Mouse (Mus musculus) hematopoietic stem cell, adult 5-6 weeks (primary cell): ENCODE measurements at regions not wholly inside any gene's neighbourhood (a gene's known extent, or its start where the extent isn't known, plus 50 kb on each side); places are given as distances from the start of the nearest gene placed in this dataset.

Experiments used
- ATAC-seq, 2 experiments: fragments of 125-278 bp in 1 of 2; replicated peaks in 1 of 2; 2 replicates each; pipeline ENCODE4 v1.8.0; 2016 to 2017; ENCODE audit warnings: inconsistent platforms in 2 of 2, mild to moderate bottlenecking in 2 of 2, moderate number of reproducible peaks in 2 of 2, low read depth in 1 of 2, moderate TSS enrichment in 1 of 2; ENCODE audit not compliant: low FRiP score in 2 of 2, poor library complexity in 2 of 2, severe bottlenecking in 2 of 2, insufficient read depth in 1 of 2, low TSS enrichment in 1 of 2

DNA sequence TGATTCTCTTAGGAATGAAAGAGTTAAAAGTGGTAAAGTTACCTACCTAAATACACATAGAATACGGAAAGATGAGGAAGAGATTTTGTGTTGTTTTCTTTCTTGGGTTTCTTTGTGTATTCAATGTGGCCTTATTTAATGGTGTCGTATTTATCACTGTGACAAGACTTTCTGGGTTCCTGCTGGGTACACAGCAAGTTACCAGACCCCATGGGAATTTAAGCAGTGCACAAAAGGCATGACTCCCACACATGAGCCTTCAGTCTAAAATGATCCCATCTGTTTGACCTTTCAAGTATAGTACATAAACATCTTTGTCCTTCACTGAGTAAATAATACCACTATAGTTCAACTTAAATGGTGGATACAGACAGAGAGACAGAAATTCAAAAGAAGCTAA, 349.0 kb upstream of the Cited2 start:
- ATAC-seq = no peak

DNA sequence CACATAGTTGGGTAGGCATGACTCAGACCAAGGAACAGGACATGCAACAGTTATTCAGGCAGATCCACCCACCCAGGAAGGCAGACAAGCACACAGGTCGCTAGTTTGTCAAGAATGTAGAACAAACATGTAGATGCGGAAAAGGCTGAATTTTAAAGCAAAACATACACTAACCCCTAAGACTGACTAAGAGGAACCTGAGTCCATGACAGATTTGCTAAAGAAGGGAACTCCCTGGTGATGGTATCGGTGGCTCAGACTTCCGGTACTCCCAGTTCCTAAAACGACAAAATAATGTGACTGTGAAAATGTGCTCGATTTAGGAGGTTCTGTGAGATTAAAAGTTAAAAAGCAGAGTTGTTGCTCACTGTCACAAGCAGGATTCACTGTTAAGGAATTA, 340.0 kb upstream of the Cited2 start:
- ATAC-seq = no peak

DNA sequence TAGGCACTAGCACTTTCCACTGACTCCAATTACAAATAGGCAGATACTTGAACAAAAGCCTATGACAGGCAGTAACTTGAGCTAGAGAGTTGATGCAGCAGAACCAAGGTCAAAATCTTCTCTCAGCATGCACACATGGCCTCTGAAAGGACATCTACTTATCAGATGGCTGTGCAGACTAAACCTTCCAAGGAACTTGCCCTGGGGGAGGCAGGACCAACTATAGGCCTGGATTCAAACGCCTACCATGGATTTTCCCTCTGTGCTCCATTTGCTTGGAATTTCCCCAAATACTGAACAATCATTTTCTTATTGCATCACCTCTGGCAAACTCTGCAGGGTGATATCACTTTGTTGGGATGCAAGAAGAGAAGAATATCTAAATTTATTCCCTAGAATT, 337.8 kb upstream of the Cited2 start:
- no peak for ATAC-seq

DNA sequence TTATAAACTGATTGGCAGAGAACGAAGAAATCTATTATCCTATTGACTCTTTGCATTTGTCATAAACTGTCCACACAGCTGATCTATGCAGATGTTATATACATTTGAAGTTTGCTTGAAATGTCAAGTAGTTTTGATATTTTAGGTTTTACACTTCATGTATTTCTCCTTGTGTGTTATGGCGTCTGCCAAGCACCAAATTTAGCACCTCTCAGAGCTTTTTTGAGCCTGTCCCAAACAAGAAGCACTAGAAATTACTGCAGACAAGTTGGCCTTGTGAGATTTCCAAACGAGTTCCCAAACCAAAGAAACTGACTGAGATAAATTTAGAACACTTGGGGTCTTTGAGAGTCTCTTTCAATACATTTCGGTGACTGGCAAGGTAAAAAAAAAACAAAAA, 335.7 kb upstream of the Cited2 start:
- ATAC-seq = no peak

DNA sequence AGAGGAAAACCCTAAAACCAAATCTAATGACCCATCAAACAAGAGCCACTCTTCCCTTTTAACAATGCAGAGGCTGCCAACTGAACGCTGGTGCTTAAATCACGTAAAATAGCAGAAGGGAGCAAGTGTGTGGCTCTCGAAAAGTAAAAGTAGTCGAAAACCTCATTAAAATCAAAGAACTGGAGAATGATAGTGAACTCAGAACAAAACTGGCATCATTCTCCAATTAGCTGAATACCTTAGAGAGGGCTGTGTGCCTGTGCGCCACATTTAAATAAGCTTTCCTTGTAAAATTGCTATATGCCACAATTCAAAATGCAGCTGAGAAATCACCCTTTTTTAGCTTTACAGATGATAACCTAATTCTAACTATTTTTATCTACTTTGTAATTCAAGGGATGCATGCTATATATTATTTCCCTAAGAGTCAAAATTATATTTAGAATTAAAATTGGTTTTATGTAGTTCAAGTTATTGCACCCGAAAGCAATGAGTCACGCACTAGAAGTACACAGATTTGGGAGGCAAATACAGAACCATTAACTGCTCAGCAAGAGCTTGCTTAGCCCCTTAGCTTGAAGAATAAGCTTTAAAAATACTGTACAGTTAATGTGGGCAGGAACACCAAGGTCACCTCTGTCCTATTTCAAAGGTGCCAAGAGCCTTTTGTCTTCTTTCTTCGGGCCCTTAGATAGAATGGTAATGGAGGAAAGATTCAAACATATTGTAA, 327.4 kb upstream of the Cited2 start:
- ATAC-seq = no peak

DNA sequence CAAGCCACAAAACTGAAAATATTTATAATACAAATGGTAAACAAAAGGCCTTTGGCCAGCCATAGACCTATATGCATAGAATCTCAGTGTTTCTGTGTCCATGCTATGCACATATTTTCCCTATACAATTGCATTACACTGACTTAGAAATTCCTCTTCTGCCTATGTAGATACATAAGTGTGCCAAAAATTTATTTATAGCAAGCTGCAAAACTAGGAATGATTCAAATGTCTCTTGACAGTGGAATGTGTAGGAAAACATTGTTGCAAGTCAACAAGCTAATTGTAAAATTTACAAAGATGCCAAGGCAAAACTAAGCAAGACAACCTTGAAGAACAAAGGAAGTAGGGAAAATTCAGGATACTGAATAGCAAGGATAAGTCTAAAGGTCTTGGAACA, 319.1 kb upstream of the Cited2 start:
- no peak for ATAC-seq

DNA sequence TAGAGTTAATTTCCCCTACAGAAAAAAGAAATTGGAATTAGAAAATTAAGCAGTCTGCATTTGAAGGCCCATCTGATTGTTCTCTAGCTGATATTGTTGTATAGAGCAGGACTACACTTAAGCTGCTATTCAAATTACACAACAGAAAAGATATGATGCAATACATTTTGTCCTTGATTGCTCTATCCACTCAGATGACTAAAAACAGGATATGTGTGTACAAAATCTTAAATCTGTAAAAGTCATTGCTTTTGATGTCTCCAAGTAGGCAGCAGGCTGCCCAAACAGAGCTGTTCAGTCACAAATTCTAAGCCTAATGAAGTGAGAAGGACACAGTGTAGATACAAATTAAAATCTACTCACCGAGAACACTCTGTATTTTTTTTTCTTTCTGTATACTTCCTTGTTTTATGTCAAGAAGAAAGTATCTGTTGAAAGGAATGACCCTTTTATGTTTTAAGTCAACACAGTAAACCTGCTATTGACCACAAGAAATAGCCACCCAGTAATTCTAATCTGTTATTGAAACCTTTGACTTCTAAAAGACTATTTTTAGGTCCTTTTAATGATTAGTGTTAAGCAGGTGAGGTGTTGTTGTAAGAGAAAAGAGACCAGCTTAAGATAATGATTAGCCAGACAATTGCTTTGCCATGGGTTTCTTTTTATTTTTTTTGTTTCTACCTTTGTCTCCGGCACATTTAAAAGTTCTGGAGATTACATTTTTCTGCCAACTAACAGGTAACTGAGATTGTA, 315.0 kb upstream of the Cited2 start:
- ATAC-seq = no peak; a peak in 1 of 4 replicates

DNA sequence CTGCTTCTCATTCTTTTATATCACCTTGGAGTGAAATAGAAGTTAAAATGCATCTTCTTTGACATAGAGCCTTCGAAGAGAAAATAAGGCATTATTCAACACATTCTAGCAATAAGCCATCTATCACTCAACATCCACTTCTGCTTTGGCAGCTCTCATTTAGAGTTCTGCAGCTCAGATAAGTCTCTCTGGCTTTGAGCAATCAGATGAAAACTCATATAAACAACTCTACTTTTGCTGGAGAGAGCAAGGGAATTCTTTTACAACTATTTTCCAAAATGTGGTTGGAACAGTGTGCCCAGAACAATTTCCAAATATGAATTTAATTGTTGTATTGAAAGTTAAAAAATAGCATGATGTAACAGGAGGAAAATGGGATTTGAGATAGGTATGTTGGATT, 314.2 kb upstream of the Cited2 start:
- ATAC-seq = no peak

DNA sequence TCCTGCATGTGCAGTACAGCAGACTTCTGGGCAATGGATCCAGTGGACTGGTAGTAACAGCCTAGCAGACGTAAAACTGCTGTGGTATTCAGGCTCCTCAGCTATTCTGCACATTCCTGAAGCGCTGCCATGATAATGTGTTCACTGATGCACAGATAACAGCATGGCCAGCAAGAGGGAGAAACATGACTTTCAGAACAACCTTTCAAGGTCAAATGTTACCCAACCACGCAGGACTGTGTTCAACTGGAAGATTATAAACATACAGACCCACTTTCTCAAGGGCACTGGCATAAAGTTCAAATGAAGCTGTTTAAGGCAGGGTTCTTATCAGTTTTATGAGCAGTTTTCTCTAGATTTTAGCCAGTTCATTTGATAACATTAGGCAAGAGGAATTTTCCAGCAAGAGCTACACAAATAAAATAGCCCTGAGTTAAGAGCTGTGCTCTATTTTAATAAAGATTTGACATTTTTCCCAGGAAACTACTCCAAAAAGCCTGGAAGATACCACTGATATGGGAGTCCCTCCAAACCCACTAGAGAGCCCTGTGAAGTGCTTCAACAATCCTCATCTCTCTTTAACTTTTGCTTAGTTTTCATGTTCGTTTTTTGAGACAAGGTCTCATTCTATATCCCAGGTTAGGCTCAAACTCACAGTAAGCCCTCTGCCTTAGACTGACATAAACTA, 311.6 kb upstream of the Cited2 start:
- no peak for ATAC-seq

DNA sequence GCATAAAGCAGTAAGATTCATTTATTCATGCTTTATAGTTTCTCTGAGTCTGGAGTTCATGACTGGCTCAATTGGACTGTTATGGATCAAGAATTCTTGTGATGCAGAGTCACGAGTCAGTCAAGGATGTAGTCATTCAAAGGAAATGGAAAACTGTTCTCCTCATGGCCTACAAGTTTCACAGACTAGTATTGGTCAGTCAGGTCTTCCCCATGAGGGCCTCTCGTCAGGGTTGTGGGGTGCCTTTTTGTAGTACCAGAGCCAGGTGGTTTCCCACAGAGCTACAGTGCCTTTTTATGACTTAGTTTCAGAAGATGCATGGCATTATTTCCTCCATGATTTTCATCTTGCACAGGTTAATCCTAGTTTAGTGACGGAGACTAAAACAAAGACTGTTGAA, 307.9 kb upstream of the Cited2 start:
- ATAC-seq = no peak

DNA sequence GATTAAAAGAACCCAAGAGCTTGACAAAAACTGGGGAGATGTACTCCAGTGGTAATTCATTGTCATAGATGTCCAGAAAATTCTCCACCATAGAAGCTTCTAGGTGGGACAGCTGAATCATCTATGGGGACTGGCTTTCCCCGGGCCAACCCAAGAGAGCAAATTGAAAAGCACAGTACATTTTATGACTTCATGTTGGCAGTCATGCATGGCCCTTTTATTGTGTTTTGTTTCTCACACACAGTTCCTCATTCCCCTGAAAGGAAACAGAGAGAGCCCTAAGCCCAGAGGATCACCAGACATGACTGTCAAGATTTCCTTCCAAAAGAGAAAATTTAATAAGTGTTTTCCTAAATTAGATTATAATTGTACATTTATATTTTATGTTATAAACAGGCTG, 306.9 kb upstream of the Cited2 start:
- ATAC-seq = no peak

DNA sequence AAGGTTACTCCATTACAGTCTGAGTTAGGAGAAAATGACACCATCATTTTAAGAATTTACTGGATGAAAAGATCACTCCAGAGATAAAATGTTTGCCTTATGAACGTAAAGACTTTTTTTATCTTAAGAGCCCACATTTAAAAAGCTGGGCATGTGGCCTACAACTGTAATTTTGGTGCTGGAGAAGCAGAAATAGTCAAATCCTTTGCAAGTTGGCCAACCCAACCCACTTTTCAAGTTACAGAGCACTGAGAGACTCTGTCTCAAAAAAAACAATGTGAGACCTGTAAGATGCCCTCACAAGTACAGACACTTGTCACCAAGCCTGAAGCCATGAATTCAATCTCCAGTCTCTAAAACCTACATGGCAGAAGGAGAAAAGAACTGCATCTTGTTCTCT, 305.6 kb upstream of the Cited2 start:
- no peak for ATAC-seq

DNA sequence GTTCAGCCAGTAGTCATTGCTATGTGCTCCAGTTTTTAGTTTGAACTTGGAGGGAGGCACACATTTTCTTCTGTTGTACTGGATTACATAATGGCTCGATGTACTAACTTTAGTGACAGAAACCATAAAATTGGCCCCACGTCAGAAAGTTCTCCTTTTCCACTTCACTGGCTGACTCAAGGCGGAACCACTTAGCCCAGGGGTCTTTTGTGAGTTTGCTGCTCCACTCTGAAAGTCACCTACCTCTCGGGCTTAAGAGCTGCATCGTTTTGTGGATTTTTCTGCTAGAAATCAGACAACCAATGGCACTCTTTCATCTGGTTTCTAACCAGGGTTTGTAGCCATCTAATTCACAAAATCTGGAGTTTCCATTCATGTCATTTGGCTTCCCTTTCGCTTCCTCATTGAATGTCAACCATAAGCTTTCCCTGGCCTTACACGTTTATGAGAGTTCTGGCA, 304.8 kb upstream of the Cited2 start:
- ATAC-seq = peak; percentile 75 to 87

DNA sequence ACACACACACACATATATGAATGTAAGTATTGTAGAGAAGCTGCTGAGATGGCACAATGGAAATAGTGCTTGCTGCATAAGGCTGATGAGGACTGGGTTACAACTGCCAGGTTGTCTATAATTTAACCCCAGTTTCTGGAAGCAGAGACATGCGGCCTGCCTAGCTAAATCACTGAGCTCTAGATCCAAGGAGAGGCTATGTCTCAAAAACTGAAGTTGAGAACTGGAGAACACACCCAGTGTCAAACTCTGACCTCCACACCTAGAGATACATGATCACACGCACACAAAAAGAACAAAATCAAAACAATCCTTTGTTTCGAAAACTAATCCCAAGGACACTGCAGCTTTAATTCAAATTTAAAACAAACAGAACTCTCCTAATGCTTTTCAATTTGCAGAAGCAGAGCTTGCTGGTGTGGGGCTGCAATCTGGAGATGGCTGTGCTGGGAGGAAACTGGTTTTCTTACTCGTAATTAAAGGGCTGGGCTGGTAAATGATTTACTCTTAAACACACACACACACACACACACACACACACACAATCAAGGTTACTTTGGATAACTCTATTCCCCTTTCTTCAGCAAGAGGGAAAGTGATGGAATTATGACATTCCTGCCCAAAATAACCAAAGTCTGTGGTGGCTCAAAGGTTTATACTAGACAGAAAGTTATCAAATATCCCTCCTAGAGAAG, 299.3 kb upstream of the Cited2 start:
- no peak for ATAC-seq

DNA sequence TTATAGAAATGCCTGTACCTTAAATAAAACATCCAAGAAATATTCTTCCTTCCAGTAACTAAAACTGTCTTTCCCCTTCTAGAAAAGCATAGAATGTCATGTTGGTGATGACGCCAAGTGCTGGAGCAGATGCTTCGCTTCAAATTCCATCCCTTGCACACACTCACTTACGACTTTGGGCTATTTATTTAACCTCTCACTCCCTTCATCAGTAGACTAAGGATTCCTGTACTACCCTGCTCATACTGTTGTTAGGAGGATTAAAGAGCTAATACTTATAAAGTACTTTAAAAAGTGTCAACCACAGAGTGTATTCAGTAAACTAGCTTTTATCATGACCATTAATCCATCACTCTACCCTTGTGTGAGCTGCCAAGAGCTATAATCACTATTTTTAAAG, 296.8 kb upstream of the Cited2 start:
- no peak for ATAC-seq

DNA sequence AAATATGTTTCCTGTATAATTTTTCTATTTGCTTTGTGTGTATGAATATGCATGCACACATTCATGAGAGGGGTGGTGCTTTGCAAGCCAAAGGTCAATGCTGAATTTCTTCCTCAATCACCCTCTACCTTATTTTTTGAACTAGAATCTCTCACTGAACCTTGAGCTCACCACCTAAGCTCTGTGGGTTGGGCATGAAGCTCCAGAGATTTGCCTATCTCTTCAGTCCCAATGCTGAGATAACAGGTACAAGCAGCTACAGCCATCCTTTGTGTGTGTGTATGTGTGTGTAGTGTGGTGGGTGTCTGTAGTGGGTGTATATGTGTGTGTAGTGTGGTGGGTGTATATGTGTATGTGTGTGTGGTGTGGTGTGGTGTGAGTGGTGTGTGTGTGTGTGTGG, 295.7 kb upstream of the Cited2 start:
- no peak for ATAC-seq

DNA sequence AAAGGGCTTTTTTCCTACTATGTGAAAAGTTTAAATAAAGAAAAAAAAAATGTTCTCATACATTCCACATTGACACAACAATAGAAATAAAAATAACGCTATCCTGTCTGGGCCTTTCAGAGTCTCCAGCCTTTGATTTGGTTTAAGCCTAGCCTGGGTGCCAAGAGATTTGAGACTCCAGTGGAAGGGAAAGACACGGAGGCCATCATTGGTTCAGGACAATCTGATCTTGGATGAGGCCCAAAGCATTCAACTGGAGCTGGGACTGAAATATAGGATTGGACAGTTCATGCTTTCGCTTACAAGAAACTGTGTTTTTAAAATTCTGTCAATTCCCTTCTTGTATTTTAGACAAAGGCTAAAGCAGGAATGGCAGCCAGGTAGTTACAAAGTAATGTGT, 294.7 kb upstream of the Cited2 start:
- no peak for ATAC-seq

DNA sequence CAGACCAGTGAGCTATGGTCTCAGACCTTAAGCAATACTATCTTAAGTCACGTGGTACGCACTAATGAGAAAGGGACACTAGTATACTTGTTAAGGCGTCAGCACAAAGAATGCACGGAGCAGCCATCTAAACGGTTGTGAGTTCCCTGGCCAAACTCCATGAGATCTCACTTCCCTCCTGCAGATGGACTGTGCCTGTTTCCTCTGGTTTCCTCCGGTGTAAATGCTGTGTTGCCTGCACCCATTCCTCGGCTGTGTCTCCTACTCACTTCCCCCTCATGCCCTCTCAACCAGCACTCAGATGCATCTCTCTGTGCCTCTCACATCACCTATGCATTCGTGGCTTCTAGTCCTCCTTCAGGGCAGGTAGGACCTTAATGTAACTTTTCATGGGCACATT, 291.9 kb upstream of the Cited2 start:
- no peak for ATAC-seq
